Mouse (Mus musculus) lung, postnatal 0 days (tissue): ENCODE data around the gene Rtl1. TPM values are rescaled to one million over a fixed set of nuclear protein-coding genes. Genes with fewer than 3 reads are reported as not detected.

ENCODE experiments used
- ATAC-seq: fragments of 200-750 bp; cut with Nextera tagmentation; 2 replicates; pipeline ENCODE4 v1.8.0; 2017; ENCODE audit warnings: moderate library complexity
- DNase-seq: peaks from one replicate; pipeline ENCODE4 v3.0.0-alpha.2; 2016; ENCODE audit warnings: low spot score
- H3K27ac ChIP-seq: fragments of 300-500 bp; sonication (generic); 2 replicates; pipeline ENCODE4 v1.5.1; 2014; ENCODE audit warnings: antibody characterized with exemption, mild to moderate bottlenecking, low read length, mixed read lengths
- H3K27me3 ChIP-seq: fragments of 300-500 bp; sonication (generic); replicated peaks from 2 replicates; pipeline ENCODE4 v1.6.1; 2014; ENCODE audit warnings: low read length, mixed read lengths; ENCODE audit not compliant: insufficient read depth
- H3K36me3 ChIP-seq: fragments of 300-500 bp; sonication (generic); 2 replicates; pipeline ENCODE4 v1.6.1; 2014; ENCODE audit warnings: low read length, mixed read lengths; ENCODE audit not compliant: insufficient read depth
- H3K4me1 ChIP-seq: fragments of 300-500 bp; sonication (generic); 2 replicates; pipeline ENCODE4 v1.6.1; 2014; ENCODE audit warnings: antibody characterized with exemption, low read depth, low read length, mixed read lengths; ENCODE audit not compliant: insufficient read depth
- H3K4me2 ChIP-seq: fragments of 300-500 bp; sonication (generic); replicated peaks from 2 replicates; pipeline ENCODE4 v1.6.1; 2014; ENCODE audit warnings: low read depth, mild to moderate bottlenecking, low read length, moderate library complexity, mixed read lengths
- H3K4me3 ChIP-seq: fragments of 300-500 bp; sonication (generic); 2 replicates; pipeline ENCODE4 v1.5.1; 2014; ENCODE audit warnings: low read depth, low read length
- H3K9ac ChIP-seq: fragments of 300-500 bp; sonication (generic); replicated peaks from 2 replicates; pipeline ENCODE4 v1.6.1; 2014; ENCODE audit warnings: low read depth, mild to moderate bottlenecking
- H3K9me3 ChIP-seq: fragments of 300-500 bp; sonication (generic); 2 replicates; pipeline ENCODE4 v1.6.1; 2016; ENCODE audit warnings: low read length, mixed read lengths
- CTCF ChIP-seq: IDR thresholded peaks from 2 replicates; pipeline ENCODE4 v1.5.1; 2016; ENCODE audit warnings: antibody characterized with exemption, mild to moderate bottlenecking
- EP300 ChIP-seq: IDR thresholded peaks from 2 replicates; pipeline ENCODE4 v1.6.1; 2016; ENCODE audit warnings: antibody characterized with exemption, mild to moderate bottlenecking, control low read depth
- WGBS: fragments of 180-500 bp; shearing (Covaris S2); extraction: QIAGEN DNeasy Blood & Tissue Kit; methylation state at CpG from one replicate; pipeline ENCODE4 v1.1.7; 2014; 5-methylcytosine and 5-hydroxymethylcytosine counted together
- polyA plus RNA-seq: library from polyadenylated mRNA; unstranded; fragments of >200 nt; fragmentation: Nextera tagmentation; extraction: Ambion mirVana; gene quantifications from 2 replicates; pipeline ENCODE4 v1.2.1, GENCODE M21; 2015

Gene Rtl1
- polyA plus RNA-seq, 1 experiment from 2014 or later, result 0.14 TPM

GRCm38 (mm10) chr12:109594961-109595360, 5.2 kb downstream of the Rtl1 start:
- DNase-seq, result no peak
- Histone ChIP-seq H3K9me3 (no peaks in the 10 kb centered on the region), H3K4me3 (no peak overlapping the region), H3K27me3 (no peaks in the 10 kb centered on the region), H3K36me3 (peaks cover 7% of the 10 kb centered on the region; the same call in 1 of the 2 replicates), H3K27ac (no peak overlapping the region), H3K9ac (no peak overlapping the region), H3K4me2 (no peak overlapping the region), H3K4me1 (no peaks in the 10 kb centered on the region)
- no peak for ATAC-seq
- WGBS, result 89% methylated on average over 7 of the region's 7 CpGs
- no peak for TF ChIP-seq EP300
- TF ChIP-seq CTCF, result no peak

- DNase-seq (no peak), ATAC-seq (no peak)
- 56% methylated on average over 5 of the region's 5 CpGs for WGBS
- no peaks in the 10 kb centered on the region for H3K27me3 ChIP-seq
- no peak overlapping the region for H3K9ac ChIP-seq
- H3K4me2 ChIP-seq, result no peak overlapping the region
- H3K4me1 ChIP-seq, result no peaks in the 10 kb centered on the region
- TF ChIP-seq CTCF (no peak), EP300 (no peak)
- no peak overlapping the region for H3K27ac ChIP-seq
- no peaks in the 10 kb centered on the region; the same call in 1 of the 2 replicates for H3K36me3 ChIP-seq
- no peaks in the 10 kb centered on the region for H3K9me3 ChIP-seq
- no peak overlapping the region for H3K4me3 ChIP-seq
These were observed 17.9 kb downstream of the Rtl1 start for GRCm38 (mm10) chr12:109582185-109582584.

GRCm38 (mm10) chr12:109572259-109572658, 27.9 kb downstream of the Rtl1 start:
- H3K4me2 ChIP-seq, result no peak overlapping the region
- ATAC-seq (no peak), DNase-seq (no peak)
- no peaks in the 10 kb centered on the region for H3K9me3 ChIP-seq
- 80% methylated on average over 4 of the region's 4 CpGs for WGBS
- H3K9ac ChIP-seq, result no peak overlapping the region
- no peak overlapping the region for H3K27ac ChIP-seq
- H3K4me3 ChIP-seq, result no peak overlapping the region
- no peak for TF ChIP-seq EP300
- no peak for TF ChIP-seq CTCF
- H3K36me3 ChIP-seq, result no peaks in the 10 kb centered on the region
- no peaks in the 10 kb centered on the region for H3K4me1 ChIP-seq
- no peaks in the 10 kb centered on the region for H3K27me3 ChIP-seq

DNA sequence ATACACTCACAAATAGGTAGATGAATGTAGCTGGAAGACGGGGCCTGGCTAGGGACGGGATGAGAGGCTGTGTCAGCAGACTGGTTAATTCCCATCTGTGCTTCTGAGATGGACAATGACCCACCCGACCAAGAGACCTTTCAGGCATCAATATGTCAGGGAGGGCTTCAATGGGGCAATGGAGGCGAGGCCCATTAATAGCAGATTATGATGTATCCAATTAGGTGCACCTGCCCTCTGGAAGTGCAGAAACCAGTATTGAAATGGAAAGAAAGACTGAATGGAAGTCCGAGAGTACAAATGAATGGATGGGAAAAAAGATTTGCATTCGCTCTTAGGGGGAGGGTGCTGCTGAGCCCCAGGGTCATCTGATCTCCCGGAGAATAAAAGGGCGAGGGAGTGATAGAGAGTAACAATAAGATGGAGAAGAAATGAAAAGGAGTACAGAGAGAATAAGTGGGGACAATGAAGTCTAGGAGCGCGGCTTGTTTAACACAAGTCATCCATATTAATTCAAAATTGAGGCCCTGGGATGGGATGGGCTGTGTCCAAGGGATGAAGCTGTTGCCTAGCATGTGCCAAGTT, 39.9 kb downstream of the Rtl1 start:
- WGBS, result 86% methylated on average over 10 of the region's 10 CpGs
- Histone ChIP-seq H3K9me3 (no peaks in the 10 kb centered on the region), H3K4me1 (no peaks in the 10 kb centered on the region), H3K36me3 (no peaks in the 10 kb centered on the region), H3K4me3 (no peak overlapping the region), H3K9ac (no peak overlapping the region), H3K4me2 (no peak overlapping the region), H3K27me3 (no peaks in the 10 kb centered on the region), H3K27ac (no peak overlapping the region)
- no peak for DNase-seq
- no peak for ATAC-seq
- TF ChIP-seq CTCF, result no peak
- TF ChIP-seq EP300, result no peak

DNA sequence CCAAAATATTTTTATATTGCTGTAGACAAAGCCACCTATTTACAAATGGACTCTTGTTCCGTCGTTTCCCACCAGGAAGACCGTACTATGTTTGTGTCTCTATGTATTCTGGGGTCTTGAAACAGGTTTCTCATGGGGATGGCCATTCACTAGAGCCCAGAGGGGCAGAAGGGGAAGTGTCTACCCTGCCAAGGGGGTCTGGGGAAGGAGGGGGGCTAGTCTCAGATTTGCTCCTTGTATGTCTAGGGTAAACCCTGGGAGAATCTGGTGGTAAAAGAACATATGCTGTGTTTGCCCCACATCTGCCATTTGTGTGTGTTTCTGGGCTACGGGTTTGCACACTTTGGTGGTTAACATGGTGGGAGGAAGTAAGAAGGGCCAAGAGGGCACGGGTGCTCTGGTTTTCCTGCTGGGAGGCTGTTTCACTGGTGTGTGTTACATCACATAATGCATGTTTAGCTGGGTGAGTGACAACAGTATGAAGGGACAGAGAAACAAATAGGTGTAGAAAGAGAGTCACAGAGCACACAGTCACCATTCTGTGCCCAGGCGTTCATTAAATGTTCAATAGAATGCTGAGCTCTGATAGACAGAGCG, 41.1 kb downstream of the Rtl1 start:
- ATAC-seq, result no peak
- H3K36me3 ChIP-seq, result no peaks in the 10 kb centered on the region
- 84% methylated on average over 7 of the region's 7 CpGs for WGBS

DNA sequence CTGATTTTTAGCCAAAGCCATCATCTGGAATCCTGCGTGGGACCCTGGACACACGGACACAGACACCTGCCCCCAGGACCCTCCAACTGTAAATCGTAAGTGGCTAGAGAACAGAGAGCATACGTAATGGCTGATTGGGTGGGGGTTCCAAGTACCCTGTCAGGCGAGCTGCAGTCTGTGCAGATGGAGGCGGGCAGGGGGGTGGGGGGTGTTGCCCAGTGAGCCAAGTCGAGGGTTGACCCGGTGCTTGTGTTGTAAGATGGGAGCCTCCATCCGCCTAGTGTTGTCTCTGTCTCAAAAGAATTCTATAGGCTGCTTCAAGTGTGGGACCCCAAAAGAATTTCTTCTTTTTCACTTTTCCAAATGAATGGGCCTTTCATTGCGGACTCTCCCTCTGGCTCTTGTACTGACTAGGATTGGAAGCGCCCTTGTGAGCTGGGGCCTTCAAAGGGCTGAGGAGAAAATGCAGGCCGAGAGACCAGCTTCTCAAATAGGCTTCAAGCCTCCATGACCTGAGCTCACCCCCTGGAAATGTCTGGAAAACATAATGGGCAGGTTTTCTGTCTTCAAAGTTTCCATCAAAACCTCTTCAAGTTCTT, 41.8 kb downstream of the Rtl1 start:
- Histone ChIP-seq H3K4me1 (no peaks in the 10 kb centered on the region), H3K36me3 (no peaks in the 10 kb centered on the region), H3K4me3 (no peak overlapping the region), H3K9me3 (no peaks in the 10 kb centered on the region), H3K9ac (no peak overlapping the region), H3K4me2 (no peak overlapping the region), H3K27me3 (no peaks in the 10 kb centered on the region), H3K27ac (no peak overlapping the region)
- ATAC-seq, result no peak
- WGBS, result 70% methylated on average over 12 of the region's 12 CpGs
- DNase-seq, result no peak
- TF ChIP-seq CTCF (no peak), EP300 (no peak)

More for the DNA sequence above, 41.1 kb downstream of the Rtl1 start:
- no peak for DNase-seq
- Histone ChIP-seq H3K4me3 (no peak overlapping the region), H3K4me1 (no peaks in the 10 kb centered on the region), H3K9ac (no peak overlapping the region), H3K27ac (no peak overlapping the region), H3K9me3 (no peaks in the 10 kb centered on the region), H3K27me3 (no peaks in the 10 kb centered on the region), H3K4me2 (no peak overlapping the region)
- no peak for TF ChIP-seq CTCF
- TF ChIP-seq EP300, result no peak
